Mouse (Mus musculus): ENCODE results near the gene Fbxo36. TPM values are rescaled to one million over a fixed set of nuclear protein-coding genes. Genes with fewer than 3 reads are reported as not detected.

Gene Fbxo36
- polyA plus RNA-seq, 1 experiment from 2014 or later: 7.7 TPM

GRCm38 (mm10) chr1:84879571-84880120 is 40.0 kb downstream of the Fbxo36 start:
- 91% methylated on average over 8 of the region's 8 CpGs for WGBS
- no peaks in the 10 kb centered on the region for H3K9me3 ChIP-seq
- no peak overlapping the region for H3K27ac ChIP-seq

DNA sequence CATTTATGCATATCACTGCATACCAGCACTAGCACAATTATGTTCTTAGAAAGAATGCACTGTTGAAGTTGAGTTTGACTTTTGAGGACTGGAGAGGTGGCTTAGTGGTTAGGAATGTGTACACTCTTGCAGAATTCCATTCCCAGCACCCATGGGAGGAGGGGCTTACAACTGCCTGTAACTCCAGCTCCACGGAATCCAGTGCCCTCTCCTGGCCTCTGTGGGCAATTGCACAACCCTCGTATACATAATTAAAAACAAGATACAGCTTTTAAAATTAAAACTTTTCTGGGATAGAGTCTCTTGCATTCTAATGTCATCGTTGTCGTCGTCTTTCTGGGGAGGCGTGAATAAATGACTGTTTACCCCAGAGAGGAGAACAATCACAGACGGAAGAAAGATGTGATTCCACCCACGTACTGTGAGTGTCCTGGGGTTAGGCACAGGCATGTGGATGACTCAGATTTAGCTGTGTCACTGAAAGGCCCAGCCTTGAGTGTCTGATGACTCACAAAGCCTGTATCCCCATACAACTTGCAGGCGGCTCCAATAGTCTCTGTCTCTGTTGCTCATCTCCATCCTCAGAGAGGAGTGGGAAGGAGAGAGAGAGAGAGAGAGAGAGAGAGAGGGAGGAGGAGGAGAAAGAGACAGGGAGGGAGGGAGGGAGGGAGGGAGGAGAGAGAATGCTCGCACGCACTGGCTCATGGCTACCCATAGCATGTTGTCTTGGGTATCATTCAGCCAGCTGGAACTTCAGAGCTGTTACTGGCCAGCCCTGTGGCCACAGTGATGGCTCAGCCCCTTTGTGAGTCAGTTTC is 41.8 kb downstream of the Fbxo36 start:
- H3K36me3 ChIP-seq: no peaks in the 10 kb centered on the region
- no peak overlapping the region for H3K27ac ChIP-seq
- H3K4me2 ChIP-seq (replicated peaks): no peak overlapping the region
- H3K27me3 ChIP-seq: no peaks in the 10 kb centered on the region
- no peak; the same call in 1 of the 2 replicates for ATAC-seq (ENCODE audit: insufficient number of reproducible peaks, insufficient read depth, low FRiP score, low TSS enrichment)
- WGBS: 65% methylated on average over 11 of the region's 11 CpGs
- H3K4me3 ChIP-seq: no peak overlapping the region
- no peaks in the 10 kb centered on the region for H3K4me1 ChIP-seq
- H3K9ac ChIP-seq: no peak overlapping the region
- no peaks in the 10 kb centered on the region; the same call in 1 of the 2 replicates for H3K9me3 ChIP-seq

More at GRCm38 (mm10) chr1:84879571-84880120, 40.0 kb downstream of the Fbxo36 start:
- H3K4me3 ChIP-seq: no peak overlapping the region
- no peak for ATAC-seq (ENCODE audit: insufficient number of reproducible peaks, insufficient read depth, low FRiP score, low TSS enrichment)
- H3K36me3 ChIP-seq: no peaks in the 10 kb centered on the region
- H3K9ac ChIP-seq: no peak overlapping the region
- no peaks in the 10 kb centered on the region for H3K27me3 ChIP-seq
- H3K4me1 ChIP-seq: no peaks in the 10 kb centered on the region
- H3K4me2 ChIP-seq (replicated peaks): no peak overlapping the region

GRCm38 (mm10) chr1:84882066-84882532 is 42.5 kb downstream of the Fbxo36 start:
- H3K9ac ChIP-seq: no peak overlapping the region
- no peak for ATAC-seq (ENCODE audit: insufficient number of reproducible peaks, insufficient read depth, low FRiP score, low TSS enrichment)

DNA sequence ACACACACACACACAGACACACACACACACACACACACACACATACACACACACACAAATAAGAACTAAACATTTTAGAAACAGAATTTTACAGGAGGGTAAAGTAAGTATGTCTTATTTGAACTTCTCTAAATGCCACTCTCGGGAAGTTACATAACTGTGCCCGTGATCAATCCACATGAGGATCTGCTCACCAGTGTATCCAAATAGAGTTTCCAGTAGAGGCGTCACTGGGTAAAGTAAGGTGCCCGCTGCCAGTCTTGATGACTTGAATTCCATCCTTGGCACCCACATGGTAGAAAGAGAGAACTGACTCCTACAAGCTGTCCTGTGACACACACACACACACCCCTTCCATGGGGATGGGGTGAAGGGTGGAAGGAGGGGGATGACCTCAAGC is 43.3 kb downstream of the Fbxo36 start:
- Histone ChIP-seq H3K27me3 (no peaks in the 10 kb centered on the region), H3K4me3 (no peak overlapping the region), H3K4me2 (replicated peaks) (no peak overlapping the region), H3K4me1 (no peaks in the 10 kb centered on the region), H3K36me3 (no peaks in the 10 kb centered on the region), H3K9me3 (no peaks in the 10 kb centered on the region; the same call in 1 of the 2 replicates), H3K9ac (no peak overlapping the region), H3K27ac (no peak overlapping the region)
- 90% methylated on average over 4 of the region's 4 CpGs for WGBS
- no peak for ATAC-seq (ENCODE audit: insufficient number of reproducible peaks, insufficient read depth, low FRiP score, low TSS enrichment)

More at GRCm38 (mm10) chr1:84882066-84882532, 42.5 kb downstream of the Fbxo36 start:
- Histone ChIP-seq H3K9me3 (no peaks in the 10 kb centered on the region; the same call in 1 of the 2 replicates), H3K27me3 (no peaks in the 10 kb centered on the region), H3K4me2 (replicated peaks) (no peak overlapping the region), H3K4me3 (no peak overlapping the region), H3K36me3 (no peaks in the 10 kb centered on the region), H3K4me1 (no peaks in the 10 kb centered on the region), H3K27ac (no peak overlapping the region)
- WGBS: 35% methylated on average over 2 of the region's 2 CpGs

DNA sequence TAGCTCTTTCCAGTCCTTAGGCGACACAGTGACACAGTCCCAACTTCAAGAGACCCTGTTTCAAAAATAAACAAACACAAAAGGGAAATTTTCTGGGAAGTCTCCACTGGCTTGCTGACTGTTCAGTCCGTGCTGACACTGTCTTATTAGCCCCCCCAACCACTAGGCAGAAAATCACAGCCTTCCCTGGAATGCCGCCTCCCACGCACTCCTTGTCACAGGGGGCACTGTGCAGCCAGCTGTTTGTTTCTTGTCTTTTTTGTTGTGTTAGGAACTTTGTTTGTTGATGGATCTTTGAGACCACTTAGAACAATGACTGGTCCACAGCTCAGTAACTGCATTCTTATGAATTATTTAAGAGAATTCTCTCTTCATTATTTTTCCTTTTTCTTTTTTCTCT is 44.2 kb downstream of the Fbxo36 start:
- H3K9ac ChIP-seq: no peak overlapping the region

GRCm38 (mm10) chr1:84885174-84885573 is 45.5 kb downstream of the Fbxo36 start:
- Histone ChIP-seq H3K9me3 (no peaks in the 10 kb centered on the region; the same call in 1 of the 2 replicates), H3K36me3 (no peaks in the 10 kb centered on the region), H3K27ac (no peak overlapping the region), H3K4me2 (replicated peaks) (no peak overlapping the region), H3K9ac (no peak overlapping the region), H3K4me3 (no peak overlapping the region), H3K4me1 (no peaks in the 10 kb centered on the region), H3K27me3 (no peaks in the 10 kb centered on the region)
- ATAC-seq (ENCODE audit: insufficient number of reproducible peaks, insufficient read depth, low FRiP score, low TSS enrichment): no peak
- 80% methylated on average over 3 of the region's 3 CpGs for WGBS

More for the DNA sequence above, 44.2 kb downstream of the Fbxo36 start:
- no peak overlapping the region for H3K4me3 ChIP-seq
- no peaks in the 10 kb centered on the region for H3K27me3 ChIP-seq
- no peak overlapping the region for H3K27ac ChIP-seq
- 71% methylated on average over 4 of the region's 4 CpGs for WGBS
- H3K4me1 ChIP-seq: no peaks in the 10 kb centered on the region
- ATAC-seq (ENCODE audit: insufficient number of reproducible peaks, insufficient read depth, low FRiP score, low TSS enrichment): no peak
- H3K4me2 ChIP-seq (replicated peaks): no peak overlapping the region
- no peaks in the 10 kb centered on the region for H3K36me3 ChIP-seq
- no peaks in the 10 kb centered on the region; the same call in 1 of the 2 replicates for H3K9me3 ChIP-seq

DNA sequence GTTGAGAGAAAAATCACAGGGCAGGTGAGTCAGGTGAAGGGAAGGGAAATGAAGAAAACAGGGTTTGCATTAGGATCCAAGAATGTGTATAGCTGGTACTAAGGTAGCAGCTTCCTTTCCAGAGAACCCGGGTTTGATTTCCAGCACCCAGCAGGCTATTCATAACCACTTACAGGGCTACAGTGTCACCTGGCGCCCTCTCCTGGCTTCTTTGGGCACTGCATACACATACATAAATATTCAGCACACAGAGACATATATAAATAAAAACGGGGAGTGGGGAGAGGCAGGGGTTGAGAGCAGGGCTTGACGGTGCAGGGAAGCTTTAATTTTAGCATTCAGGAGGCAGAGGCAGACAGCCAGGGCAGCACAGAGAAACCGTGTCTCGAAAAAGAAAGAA is 46.3 kb downstream of the Fbxo36 start:
- no peaks in the 10 kb centered on the region; the same call in 1 of the 2 replicates for H3K9me3 ChIP-seq
- no peak overlapping the region for H3K9ac ChIP-seq
- no peaks in the 10 kb centered on the region for H3K27me3 ChIP-seq
- ATAC-seq (ENCODE audit: insufficient number of reproducible peaks, insufficient read depth, low FRiP score, low TSS enrichment): no peak
- no peak overlapping the region for H3K4me3 ChIP-seq
- no peak overlapping the region for H3K27ac ChIP-seq
- WGBS: 84% methylated on average over 6 of the region's 6 CpGs
- H3K4me1 ChIP-seq: no peaks in the 10 kb centered on the region
- no peak overlapping the region for H3K4me2 ChIP-seq (replicated peaks)
- H3K36me3 ChIP-seq: no peaks in the 10 kb centered on the region

- Histone ChIP-seq H3K4me2 (replicated peaks) (no peak overlapping the region; the same call in 1 of the 2 replicates), H3K4me3 (no peak overlapping the region)
Observed at GRCm38 (mm10) chr1:84889330-84890004, 49.8 kb downstream of the Fbxo36 start.

DNA sequence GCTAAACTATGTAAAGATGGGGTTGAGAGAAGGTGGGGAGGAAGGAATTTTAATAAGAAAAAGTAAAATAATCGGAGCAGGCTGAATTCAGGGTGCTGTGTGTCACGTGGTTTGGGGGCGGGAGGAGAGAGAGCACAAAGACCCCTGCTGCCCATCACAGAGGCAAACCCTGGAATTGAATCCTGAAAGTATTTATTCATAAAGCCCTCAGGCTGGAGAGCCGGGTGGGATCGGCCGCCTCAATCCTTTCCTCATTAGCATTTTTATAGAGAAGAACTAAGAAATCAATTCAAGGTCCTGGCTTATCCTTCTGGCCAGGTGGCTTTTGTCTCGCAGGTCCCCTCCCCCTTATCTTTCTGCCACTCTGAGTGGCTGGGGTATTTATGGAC is 50.4 kb downstream of the Fbxo36 start:
- Histone ChIP-seq H3K9ac (no peak overlapping the region), H3K27ac (no peak overlapping the region), H3K27me3 (no peaks in the 10 kb centered on the region), H3K4me3 (no peak overlapping the region), H3K4me1 (no peaks in the 10 kb centered on the region), H3K4me2 (replicated peaks) (no peak overlapping the region; the same call in 1 of the 2 replicates), H3K9me3 (no peaks in the 10 kb centered on the region; the same call in 1 of the 2 replicates), H3K36me3 (no peaks in the 10 kb centered on the region)
- 18% methylated on average over 7 of the region's 7 CpGs for WGBS
- no peak for ATAC-seq (ENCODE audit: insufficient number of reproducible peaks, insufficient read depth, low FRiP score, low TSS enrichment)

More at GRCm38 (mm10) chr1:84889330-84890004, 49.8 kb downstream of the Fbxo36 start:
- H3K4me1 ChIP-seq: no peaks in the 10 kb centered on the region
- 56% methylated on average over 8 of the region's 8 CpGs for WGBS
- H3K27ac ChIP-seq: no peak overlapping the region
- no peak overlapping the region for H3K9ac ChIP-seq
- ATAC-seq (ENCODE audit: insufficient number of reproducible peaks, insufficient read depth, low FRiP score, low TSS enrichment): no peak
- H3K9me3 ChIP-seq: no peaks in the 10 kb centered on the region; the same call in 1 of the 2 replicates
- no peaks in the 10 kb centered on the region for H3K27me3 ChIP-seq
- H3K36me3 ChIP-seq: no peaks in the 10 kb centered on the region

DNA sequence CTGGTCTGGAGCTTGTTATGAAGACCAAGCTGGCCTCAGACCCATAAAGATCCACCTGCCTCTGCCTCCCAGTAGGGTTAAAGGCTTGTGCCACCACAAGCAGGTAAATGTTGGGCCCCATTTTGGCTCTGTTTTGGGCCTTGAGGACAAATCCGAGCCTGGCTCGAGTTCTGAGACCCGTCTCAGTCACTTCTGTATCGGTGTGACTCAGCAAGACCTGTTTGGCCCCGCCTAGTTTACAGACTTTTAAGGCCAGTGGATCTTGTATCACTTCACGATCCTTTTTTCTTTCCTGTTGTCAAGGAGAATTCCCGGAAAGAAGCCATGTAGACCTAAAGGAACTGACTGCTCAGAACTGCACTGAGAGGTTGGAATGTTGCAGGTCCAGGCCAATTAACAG is 50.9 kb downstream of the Fbxo36 start:
- Histone ChIP-seq H3K4me3 (no peak overlapping the region), H3K36me3 (no peaks in the 10 kb centered on the region), H3K27ac (no peak overlapping the region), H3K27me3 (no peaks in the 10 kb centered on the region), H3K9ac (no peak overlapping the region), H3K9me3 (no peaks in the 10 kb centered on the region; the same call in 1 of the 2 replicates), H3K4me1 (no peaks in the 10 kb centered on the region), H3K4me2 (replicated peaks) (no peak overlapping the region)
- no peak for ATAC-seq (ENCODE audit: insufficient number of reproducible peaks, insufficient read depth, low FRiP score, low TSS enrichment)
- 78% methylated on average over 7 of the region's 7 CpGs for WGBS

- Histone ChIP-seq H3K4me2 (replicated peaks) (no peak overlapping the region), H3K27ac (no peak overlapping the region), H3K9me3 (no peaks in the 10 kb centered on the region), H3K9ac (no peak overlapping the region), H3K36me3 (no peaks in the 10 kb centered on the region), H3K27me3 (no peaks in the 10 kb centered on the region), H3K4me3 (no peak overlapping the region), H3K4me1 (no peaks in the 10 kb centered on the region)
- WGBS: 83% methylated on average over 9 of the region's 9 CpGs
- ATAC-seq (ENCODE audit: insufficient number of reproducible peaks, insufficient read depth, low FRiP score, low TSS enrichment): no peak
Observed at GRCm38 (mm10) chr1:84891746-84892145, 52.1 kb downstream of the Fbxo36 start.

Measured in embryonic facial prominence, embryonic 12.5 days (tissue).